ENCODE assay signal across 8 mouse cellular contexts in genomic region chr16:17474091-17474490, GRCm38 (mm10). TPM values are rescaled to one million over a fixed set of nuclear protein-coding genes. Genes with fewer than 3 reads are reported as not detected.
DNase-seq lines count a peak whose midpoint lies in the region; ATAC-seq and TF ChIP-seq lines count a peak whose summit lies in the region.

No protein-coding gene starts in this region.

- H3K4me3 ChIP-seq in heart, embryonic 12.5 days: no peak overlapping the region
- no peak overlapping the region for H3K4me3 ChIP-seq in heart, embryonic 10.5 days
- H3K4me3 ChIP-seq in G1E (ENCODE audit: low read depth, low read length): no peak overlapping the region

- peak; percentile 82 for TF ChIP-seq CTCF in G1E (IDR thresholded peaks at IDR 0.05; ENCODE audit: low read depth, low read length)

- no peak for ATAC-seq in heart, embryonic 12.5 days (ENCODE audit: insufficient number of reproducible peaks, low FRiP score)
- no peak for ATAC-seq in G1E (ENCODE audit: extremely low read depth, insufficient number of reproducible peaks, low FRiP score, poor library complexity, severe bottlenecking)

- H3K4me1 ChIP-seq in heart, embryonic 12.5 days (replicated peaks): peaks cover 11% of the 10 kb centered on the region
- H3K4me1 ChIP-seq in heart, embryonic 10.5 days: 0 out of 2 replicates have a peak, but pooled peaks cover 5% of the 10 kb centered on the region
- peaks cover 14% of the 10 kb centered on the region for H3K4me1 ChIP-seq in G1E (ENCODE audit: insufficient read depth, low read depth, low read length)

- no peak overlapping the region for H3K4me2 ChIP-seq in heart, embryonic 12.5 days

- H3K27ac ChIP-seq in heart, embryonic 12.5 days (ENCODE audit: poor library complexity, severe bottlenecking): no peak overlapping the region
- H3K27ac ChIP-seq in heart, embryonic 10.5 days: no peak overlapping the region

- H3K36me3 ChIP-seq in heart, embryonic 12.5 days: peaks cover 37% of the 10 kb centered on the region
- peaks cover 60% of the 10 kb centered on the region for H3K36me3 ChIP-seq in heart, embryonic 10.5 days
- H3K36me3 ChIP-seq in G1E (replicated peaks): peaks cover 78% of the 10 kb centered on the region

- H3K9ac ChIP-seq in heart, embryonic 12.5 days: 0 out of 2 replicates have a peak overlapping the region, but pooled peaks have one; percentile 3

- DNase-seq in heart, embryonic 10.5 days (ENCODE audit: low spot score): no peak
- DNase-seq in 3T3-L1 (ENCODE audit: low read depth, low spot score) (peak; percentile 53), G1E (ENCODE audit: low spot score) (no peak)
- peak; percentile 50 for DNase-seq in embryo, embryonic 10.5 days (ENCODE audit: low spot score)
- DNase-seq in lung, postnatal 10 days: peak; percentile 48
- DNase-seq in frontal cortex, postnatal 25 days (ENCODE audit: low spot score in 2 of 2): no peak
- DNase-seq in spleen, adult 12 weeks (ENCODE audit: low spot score): no peak

- H3K27me3 ChIP-seq in heart, embryonic 12.5 days (replicated peaks): no peaks in the 10 kb centered on the region
- H3K27me3 ChIP-seq in heart, embryonic 10.5 days (ENCODE audit: insufficient read depth, poor library complexity, severe bottlenecking): no peaks in the 10 kb centered on the region
- H3K27me3 ChIP-seq in G1E (ENCODE audit: insufficient read depth, low read length): no peaks in the 10 kb centered on the region

- H3K9me3 ChIP-seq in heart, embryonic 12.5 days (replicated peaks): no peaks in the 10 kb centered on the region
- H3K9me3 ChIP-seq in heart, embryonic 10.5 days: no peaks in the 10 kb centered on the region
- no peaks in the 10 kb centered on the region for H3K9me3 ChIP-seq in G1E (replicated peaks)

RNA-seq across cellular contexts. Expression of gene Aifm3, which starts 15.3 kb away (rescaled TPM):
- 0.82 and 1.1 TPM in 2 replicates for polyA plus RNA-seq in heart, embryonic 12.5 days (2016; fragmentation: Nextera tagmentation; extraction: Ambion mirVana)
- polyA plus RNA-seq in heart, embryonic 10.5 days (2016; fragmentation: Nextera tagmentation; extraction: Ambion mirVana): 0.71 and 0.97 TPM in 2 replicates
- total RNA-seq in G1E (2014; fragmentation: Nextera tagmentation) (not detected in 2 replicates), G1E (2017) (0.05 TPM in 1 of 2 replicates, not detected in the other)
- not detected in 2 replicates for polyA plus RNA-seq in G1E (2012)

RNA-seq across cellular contexts. Expression of gene Crkl, which starts 22.3 kb away (rescaled TPM):
- 44.7 and 57.7 TPM in 2 replicates for polyA plus RNA-seq in heart, embryonic 12.5 days (2016; fragmentation: Nextera tagmentation; extraction: Ambion mirVana)
- polyA plus RNA-seq in heart, embryonic 10.5 days (2016; fragmentation: Nextera tagmentation; extraction: Ambion mirVana): 52.6 and 68.9 TPM in 2 replicates
- total RNA-seq in G1E (2014; fragmentation: Nextera tagmentation) (40.3 and 46.9 TPM in 2 replicates), G1E (2017) (20.4 and 22.9 TPM in 2 replicates)
- polyA plus RNA-seq in G1E (2012): 22.0 and 22.6 TPM in 2 replicates

RNA-seq across cellular contexts. Expression of gene Lztr1, which starts 34.4 kb away (rescaled TPM):
- 49.2 and 56.6 TPM in 2 replicates for polyA plus RNA-seq in heart, embryonic 12.5 days (2016; fragmentation: Nextera tagmentation; extraction: Ambion mirVana)
- 60.0 and 69.8 TPM in 2 replicates for polyA plus RNA-seq in heart, embryonic 10.5 days (2016; fragmentation: Nextera tagmentation; extraction: Ambion mirVana)
- total RNA-seq in G1E (2014; fragmentation: Nextera tagmentation) (48.4 and 78.0 TPM in 2 replicates), G1E (2017) (54.7 and 58.5 TPM in 2 replicates)
- polyA plus RNA-seq in G1E (2012): 35.9 and 42.5 TPM in 2 replicates

RNA-seq across cellular contexts. Expression of gene Thap7, which starts 56.8 kb away (rescaled TPM):
- polyA plus RNA-seq in heart, embryonic 12.5 days (2016; fragmentation: Nextera tagmentation; extraction: Ambion mirVana): 35.9 and 37.0 TPM in 2 replicates
- 40.8 and 48.4 TPM in 2 replicates for polyA plus RNA-seq in heart, embryonic 10.5 days (2016; fragmentation: Nextera tagmentation; extraction: Ambion mirVana)
- total RNA-seq in G1E (2014; fragmentation: Nextera tagmentation) (11.7 and 22.5 TPM in 2 replicates), G1E (2017) (38.1 and 54.1 TPM in 2 replicates)
- polyA plus RNA-seq in G1E (2012): 148 and 183 TPM in 2 replicates

Comparison
In these comparisons a context has a peak if more than half of its experiments do, and no peak if none do; other contexts are left out.
1. DNase-seq: peak in 3T3-L1 (single experiment), embryo, embryonic 10.5 days (single experiment) and lung, postnatal 10 days (single experiment); none in heart, embryonic 10.5 days (single experiment), G1E (single experiment), frontal cortex, postnatal 25 days (0 of 2) and spleen, adult 12 weeks (single experiment).